Mouse (Mus musculus) forelimb bud, embryonic 11.5 days (tissue): ENCODE data around the gene Pcp4l1.

Experiments used
- DNase-seq: peaks from one replicate; pipeline ENCODE4 v3.0.0-alpha.2; 2012; ENCODE audit warnings: low read depth, low spot score

Pcp4l1 gene

GRCm38 (mm10) chr1:171221281-171222193 is 25.5 kb upstream of the Pcp4l1 start:
- DNase-seq = no peak

- peak; percentile 83 for DNase-seq
These were observed 24.8 kb upstream of the Pcp4l1 start for GRCm38 (mm10) chr1:171220871-171221270.

- DNase-seq = no peak
These were observed 20.3 kb upstream of the Pcp4l1 start for GRCm38 (mm10) chr1:171216241-171216955.

GRCm38 (mm10) chr1:171213801-171214496 is 17.9 kb upstream of the Pcp4l1 start, which contains the start of gene Nr1i3:
TSS of gene Nr1i3 (plus strand) at chr1:171213970.
- DNase-seq = no peak

- no peak for DNase-seq
These were observed 16.8 kb upstream of the Pcp4l1 start for GRCm38 (mm10) chr1:171212854-171213253.

GRCm38 (mm10) chr1:171209409-171209808 is 13.3 kb upstream of the Pcp4l1 start:
- DNase-seq = no peak

GRCm38 (mm10) chr1:171205704-171206493 is 9.8 kb upstream of the Pcp4l1 start:
- no peak for DNase-seq

GRCm38 (mm10) chr1:171204249-171204644 is 8.2 kb upstream of the Pcp4l1 start:
- no peak for DNase-seq

- DNase-seq = no peak
These were observed 7.6 kb upstream of the Pcp4l1 start for GRCm38 (mm10) chr1:171203471-171204248.

GRCm38 (mm10) chr1:171200769-171201168 is 4.7 kb upstream of the Pcp4l1 start:
- no peak for DNase-seq

GRCm38 (mm10) chr1:171199532-171199931 is 3.5 kb upstream of the Pcp4l1 start:
- no peak for DNase-seq

GRCm38 (mm10) chr1:171195046-171195822 is 834 bp downstream of the Pcp4l1 start:
- no peak for DNase-seq

GRCm38 (mm10) chr1:171193911-171194830 is 1.9 kb downstream of the Pcp4l1 start:
- DNase-seq = no peak

- DNase-seq = no peak
These were observed 2.8 kb downstream of the Pcp4l1 start for GRCm38 (mm10) chr1:171193093-171193840.

- no peak for DNase-seq
These were observed 3.8 kb downstream of the Pcp4l1 start for GRCm38 (mm10) chr1:171192283-171192682.

GRCm38 (mm10) chr1:171190832-171191231 is 5.2 kb downstream of the Pcp4l1 start:
- DNase-seq = no peak

GRCm38 (mm10) chr1:171189476-171190114 is 6.5 kb downstream of the Pcp4l1 start:
- no peak for DNase-seq
